Mouse (Mus musculus) adrenal gland, adult 18-20 months (tissue): ENCODE results near the gene Slfn2. TPM values are rescaled to one million over a fixed set of nuclear protein-coding genes. Genes with fewer than 3 reads are reported as not detected.

Source experiments
- DNase-seq, 2 experiments: peaks; one replicate each; pipeline ENCODE4 v3.0.0; 2021 to 2022; ENCODE audit warnings: low spot score in 2 of 2
- microRNA-seq, 2 experiments: library from miRNA; unstranded; fragments of <30 nt; microRNA quantifications; one replicate each; pipeline ENCODE4 v1.2.0; 2021; ENCODE audit warnings: borderline number of aligned reads in 2 of 2
- total RNA-seq, 2 experiments: library from RNA; stranded (reverse); gene quantifications; 1 replicate in 1 of 2; 2 replicates in 1 of 2; pipeline ENCODE4 v1.2.3; 2021

The Slfn2 gene
- total RNA-seq, 2 experiments from 2014 or later = 6.6 to 8.5 TPM

- DNase-seq = no peak
These were observed 5.5 kb downstream of the Slfn2 start for GRCm38 (mm10) chr11:83070321-83070970.

GRCm38 (mm10) chr11:83077714-83078422, 13.0 kb downstream of the Slfn2 start:
- DNase-seq = peak in 1 of 2 experiments; percentile 57

GRCm38 (mm10) chr11:83078423-83079140, 13.7 kb downstream of the Slfn2 start:
- DNase-seq = no peak

GRCm38 (mm10) chr11:83079487-83080199, 14.7 kb downstream of the Slfn2 start:
- no peak for DNase-seq

- no peak for DNase-seq
These were observed 18.0 kb downstream of the Slfn2 start for GRCm38 (mm10) chr11:83082741-83083473.

GRCm38 (mm10) chr11:83084161-83084560, 19.2 kb downstream of the Slfn2 start:
- no peak for DNase-seq

GRCm38 (mm10) chr11:83084761-83085160, 19.8 kb downstream of the Slfn2 start:
- DNase-seq = no peak

- DNase-seq = no peak
These were observed 50.2 kb downstream of the Slfn2 start for GRCm38 (mm10) chr11:83115138-83115537.

GRCm38 (mm10) chr11:83116597-83117227, 51.8 kb downstream of the Slfn2 start, which contains the start of gene Slfn1:
Slfn1 (plus strand) TSS chr11:83116849.
- DNase-seq = no peak

GRCm38 (mm10) chr11:83118056-83118455, 53.1 kb downstream of the Slfn2 start:
- DNase-seq = no peak

Small RNAs within 50 kb of the gene (microRNA-seq; reads per million reads assigned to microRNA genes)
- gene Gm27598 = 0 reads per million in 2 experiments

Other genes starting within 250 kb of the Slfn2 start
- 1 to 10 TPM; 5.8 to 7.5 TPM for gene Rffl, start 193.9 kb upstream of the Slfn2 start, total RNA-seq
- 10 to 100 TPM; 10.3 to 11.8 TPM for gene Rad51d, start 174.5 kb upstream of the Slfn2 start, total RNA-seq
- under 1 TPM in 1 of 2 experiments, not detected in 1; 0.13 TPM for gene Fndc8, start 173.0 kb upstream of the Slfn2 start, total RNA-seq
- gene Nle1, start 156.7 kb upstream of the Slfn2 start, total RNA-seq = 10 to 100 TPM; 17.3 to 22.6 TPM
- 10 to 100 TPM in 1 of 2 experiments, 1 to 10 TPM in 1; 6.5 to 10.7 TPM for gene Unc45b, start 154.6 kb upstream of the Slfn2 start, total RNA-seq
- 10 to 100 TPM; 30.3 to 40.0 TPM for gene Slfn5, start 113.8 kb upstream of the Slfn2 start, total RNA-seq
- 1 to 10 TPM; 2.8 to 5.2 TPM for gene Slfn9, start 73.3 kb upstream of the Slfn2 start, total RNA-seq
- gene Slfn8, start 44.3 kb upstream of the Slfn2 start, total RNA-seq = 1 to 10 TPM; 1.4 to 2.2 TPM
- gene Slfn1, start 51.7 kb downstream of the Slfn2 start, total RNA-seq = under 1 TPM; 0.20 to 0.35 TPM
- gene Slfn4, start 110.1 kb downstream of the Slfn2 start, total RNA-seq = under 1 TPM in 1 of 2 experiments, not detected in 1; 0.13 TPM
- gene Slfn3, start 126.2 kb downstream of the Slfn2 start, total RNA-seq = 1 to 10 TPM; 3.9 to 4.6 TPM
- not detected for gene Slfn14, start 221.6 kb downstream of the Slfn2 start, total RNA-seq
- 100 to 1,000 TPM in 1 of 2 experiments, 10 to 100 TPM in 1; 91.9 to 108 TPM for gene Ap2b1, start 233.9 kb downstream of the Slfn2 start, total RNA-seq
- gene Pex12, start 237.5 kb downstream of the Slfn2 start, total RNA-seq = 10 to 100 TPM; 14.9 to 16.9 TPM